Mouse (Mus musculus): ENCODE data around the gene Olfr639. TPM values are rescaled to one million over a fixed set of nuclear protein-coding genes. Genes with fewer than 3 reads are reported as not detected.
"Not testable (repeated sequence)": the region's sequence is repeated elsewhere in the genome, so short reads cannot be mapped to it uniquely, and the experiment has no call there.

The Olfr639 gene
- total RNA-seq (2021) = not detected
- long read RNA-seq, experiment 1 = 0 reads
- long read RNA-seq, experiment 2 = 0 reads

- DNase-seq = no peak
Measured at GRCm38 (mm10) chr7:104017203-104017602, at the start of gene Olfr639. Gene Olfr639, minus strand, starts transcription at chr7:104017303.

DNA sequence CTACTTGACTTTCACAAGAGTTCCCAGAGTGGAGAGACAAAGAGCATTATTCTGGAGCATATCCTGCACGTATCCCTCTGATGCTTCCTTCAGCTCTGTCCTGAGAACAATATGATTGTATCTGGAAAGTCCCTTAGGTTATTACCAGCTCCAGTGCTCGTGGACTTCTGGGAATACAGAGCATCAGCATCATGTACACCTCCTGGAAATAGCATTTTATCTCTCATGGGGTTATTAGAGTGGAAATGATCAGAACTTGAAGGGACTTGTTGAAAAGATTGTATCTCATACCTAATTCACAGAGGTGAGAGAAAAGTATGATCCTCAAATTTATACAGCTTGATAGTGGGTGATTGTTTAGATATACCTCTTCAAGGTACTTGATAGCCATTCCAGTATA is 44.2 kb upstream of the Olfr639 start, which contains the start of gene 4930516K23Rik:
TSS of gene 4930516K23Rik (minus strand) at position 101 of the 400 bp plus-strand sequence.
- DNase-seq = no peak

DNA sequence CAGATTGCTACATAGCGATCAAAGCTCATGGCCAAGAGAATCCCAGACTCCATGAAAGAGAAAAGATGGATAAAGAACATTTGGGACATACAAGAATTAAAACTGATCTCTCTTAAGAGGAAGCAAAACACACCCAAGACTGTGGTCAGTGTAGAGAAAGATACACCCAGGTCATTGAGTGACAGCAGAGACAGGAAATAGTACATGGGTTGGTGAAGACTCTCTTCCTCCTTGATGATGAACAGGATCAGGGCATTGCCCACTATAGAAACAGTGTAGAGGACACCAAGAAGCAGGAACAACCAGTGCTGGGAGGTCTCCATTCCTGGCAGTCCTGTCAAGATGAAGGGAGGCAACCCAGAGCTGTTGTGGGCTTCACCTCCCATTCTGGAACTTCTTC is 42.1 kb upstream of the Olfr639 start:
- DNase-seq = no peak

DNA sequence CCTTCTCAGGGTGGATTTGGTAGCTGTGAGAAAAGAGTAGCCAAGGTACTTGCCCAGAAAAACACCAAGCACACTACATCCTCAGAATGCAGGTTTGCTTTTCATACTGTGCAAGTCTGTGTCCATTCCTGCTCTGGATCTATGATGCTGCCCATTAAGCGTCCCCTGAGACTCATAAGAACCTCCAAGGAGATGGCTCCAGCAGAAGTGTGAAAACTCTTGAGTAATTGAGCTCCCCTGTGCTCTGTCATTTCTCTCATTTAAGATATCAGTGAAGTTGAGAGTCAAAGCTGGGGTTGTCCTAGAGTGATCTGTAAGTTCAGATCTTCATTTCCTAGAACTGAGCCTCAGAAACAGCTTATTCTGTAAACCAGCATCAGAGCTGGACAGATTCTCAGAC is 35.5 kb upstream of the Olfr639 start, which contains the start of gene Olfr642:
TSS of gene Olfr642 (minus strand) at position 101 of the 400 bp plus-strand sequence.
- no peak for DNase-seq

GRCm38 (mm10) chr7:104050745-104051144 is 33.6 kb upstream of the Olfr639 start:
- DNase-seq = no peak

GRCm38 (mm10) chr7:104035145-104035544 is 18.0 kb upstream of the Olfr639 start, which contains the start of gene Olfr641:
Gene Olfr641, plus strand, starts transcription at chr7:104035445.
- no peak for DNase-seq

DNA sequence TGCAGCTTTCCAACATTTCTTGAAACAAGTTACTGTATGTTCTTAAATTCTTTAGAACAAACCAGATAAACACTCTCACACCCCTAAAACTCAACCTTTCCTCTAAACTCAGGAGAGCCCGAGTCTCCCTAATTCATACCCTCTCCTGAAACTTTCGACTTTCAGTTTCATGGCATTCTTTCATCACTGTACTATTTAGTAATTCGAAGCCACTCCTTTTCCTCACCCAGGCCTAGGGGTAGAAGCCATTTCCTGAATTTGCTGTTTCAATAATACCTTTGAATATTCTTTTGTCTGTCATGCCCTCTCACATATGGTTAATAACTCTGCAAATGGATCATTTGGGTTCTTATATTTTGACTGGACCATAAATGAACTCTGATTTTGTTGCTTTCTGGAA is 9.9 kb upstream of the Olfr639 start:
- no peak for DNase-seq

DNA sequence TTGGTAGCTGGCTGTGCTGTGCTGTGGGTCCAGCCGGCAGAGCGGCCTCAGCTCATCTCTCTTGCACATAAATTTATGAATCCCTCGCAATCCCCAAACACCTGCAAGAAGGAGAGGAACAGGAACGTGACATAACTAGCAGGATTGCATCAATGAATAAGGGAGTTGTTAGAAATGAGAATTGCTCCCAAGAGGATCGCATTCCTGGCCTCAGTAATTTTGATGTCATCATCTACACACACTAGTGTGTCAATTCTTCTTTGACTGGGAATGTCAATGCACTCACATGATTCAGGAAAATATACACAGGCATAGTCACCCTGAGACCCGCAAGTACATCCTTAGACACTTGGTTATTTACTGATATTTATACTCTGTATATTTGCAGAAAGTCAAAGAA is 8.4 kb upstream of the Olfr639 start, which contains the start of gene Olfr640:
TSS of gene Olfr640 (minus strand) at position 101 of the 400 bp plus-strand sequence.
- no peak for DNase-seq

DNA sequence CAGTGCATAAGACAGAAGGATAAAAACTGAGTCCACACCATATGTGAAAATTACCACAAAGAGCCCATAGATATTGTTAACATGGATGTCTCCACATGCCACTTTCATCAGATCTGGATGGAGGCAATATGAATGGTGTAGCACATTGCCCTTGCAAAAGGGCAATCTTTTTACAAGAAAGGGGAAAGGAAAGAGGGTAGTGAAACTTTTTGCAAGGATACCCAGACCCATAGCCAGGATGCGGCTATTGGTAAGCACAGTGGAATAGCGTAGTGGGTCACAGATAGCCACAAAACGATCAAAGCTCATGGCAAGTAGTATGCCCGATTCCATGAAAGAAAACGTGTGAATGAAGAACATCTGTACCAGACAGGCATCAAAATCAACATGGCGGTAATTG is 4.5 kb upstream of the Olfr639 start:
- DNase-seq = no peak

- no peak for DNase-seq
Measured at GRCm38 (mm10) chr7:104018953-104019352, 1.9 kb upstream of the Olfr639 start.

GRCm38 (mm10) chr7:103999124-103999523 is 18.0 kb downstream of the Olfr639 start:
- DNase-seq = no peak

DNA sequence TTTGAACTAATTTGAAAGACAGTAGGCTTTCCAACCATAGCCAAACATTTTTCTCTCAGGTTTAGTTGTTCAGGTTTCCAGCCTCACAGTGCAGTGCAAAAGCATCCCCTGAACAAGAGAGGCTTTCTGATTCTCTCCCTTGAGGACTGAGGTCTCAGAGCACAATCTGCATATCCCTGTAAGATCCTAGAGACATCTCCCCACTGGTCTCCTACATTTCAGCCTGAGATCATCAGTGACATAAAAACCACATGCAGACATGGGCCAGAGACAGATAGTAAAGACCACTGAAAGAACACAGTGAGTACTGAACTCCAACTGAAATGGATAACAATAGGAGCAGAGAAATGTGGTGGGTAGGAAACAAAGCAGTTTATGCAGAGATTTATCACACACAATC is 18.7 kb downstream of the Olfr639 start, which contains the start of gene Olfr638:
TSS of gene Olfr638 (plus strand) at position 301 of the 400 bp plus-strand sequence.
- no peak for DNase-seq

DNA sequence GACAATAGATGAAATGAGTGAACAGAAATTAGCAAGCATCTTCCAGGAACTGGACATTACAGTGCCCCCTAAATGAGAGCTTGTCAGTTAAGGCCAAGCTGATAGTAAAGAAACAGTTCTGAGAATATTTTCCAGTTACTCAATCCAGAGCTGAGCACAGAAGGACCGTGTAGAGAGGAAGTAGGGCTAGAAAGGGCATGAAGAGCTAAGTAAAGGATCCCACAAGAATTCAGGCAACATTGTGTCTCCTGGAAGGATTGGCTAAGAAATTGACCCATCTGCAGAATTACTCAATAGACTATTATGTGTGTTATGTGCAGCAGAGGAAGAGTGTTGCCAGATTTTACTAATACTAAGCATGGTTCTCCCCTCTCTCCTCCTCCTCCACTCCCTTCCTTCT is 45.3 kb downstream of the Olfr639 start:
- no peak for DNase-seq

DNA sequence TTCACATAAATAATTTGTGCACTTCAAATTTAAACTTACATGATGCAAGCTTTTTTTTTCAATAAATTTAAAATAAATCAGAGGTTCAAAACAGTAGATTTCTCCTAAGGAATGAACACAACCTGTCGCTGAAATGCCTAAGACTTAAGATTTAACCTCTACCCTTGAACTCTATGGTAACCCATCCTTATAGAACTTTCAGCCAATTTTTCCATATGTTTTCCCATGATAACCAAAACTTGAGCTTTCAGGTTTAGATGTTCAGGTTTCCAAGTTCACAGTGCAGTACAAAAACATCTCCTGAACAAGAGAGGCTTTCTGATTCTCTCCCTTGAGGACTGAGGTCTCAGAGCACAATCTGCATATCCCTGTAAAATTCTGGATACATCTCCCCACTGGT is 46.3 kb downstream of the Olfr639 start, which contains the start of gene Olfr635:
TSS of gene Olfr635 (plus strand) at position 301 of the 400 bp plus-strand sequence.
- no peak for DNase-seq

- DNase-seq = not testable (repeated sequence)
Measured at GRCm38 (mm10) chr7:103966873-103967272, 50.2 kb downstream of the Olfr639 start.

Other genes with a start within 250 kb of the Olfr639 start
- not detected for gene Olfr69, start 245.7 kb downstream of the Olfr639 start, total RNA-seq (2021)
- not detected for gene Olfr68, start 237.6 kb downstream of the Olfr639 start, total RNA-seq (2021)
- not detected for gene Olfr67, start 225.5 kb downstream of the Olfr639 start, total RNA-seq (2021)
- gene Hbb-bt, start 203.3 kb downstream of the Olfr639 start, total RNA-seq (2021) = 100 to 1,000 TPM in 1 of 2 experiments, 10 to 100 TPM in 1; 60.5 to 281 TPM
- gene Hbb-bs, start 189.2 kb downstream of the Olfr639 start, total RNA-seq (2021) = 1,000 to 10,000 TPM in 1 of 2 experiments, 100 to 1,000 TPM in 1; 504 to 2,205 TPM
- gene Hbb-bh2, start 176.8 kb downstream of the Olfr639 start, total RNA-seq (2021) = not detected
- gene Hbb-bh1, start 174.1 kb downstream of the Olfr639 start, total RNA-seq (2021) = not detected
- gene Hbb-y, start 164.1 kb downstream of the Olfr639 start, total RNA-seq (2021) = not detected
- not detected for gene Olfr66, start 131.1 kb downstream of the Olfr639 start, total RNA-seq (2021)
- gene Olfr64, start 122.8 kb downstream of the Olfr639 start, total RNA-seq (2021) = not detected
- gene Olfr65, start 113.8 kb downstream of the Olfr639 start, total RNA-seq (2021) = not detected
- not detected for gene Olfr631, start 88.5 kb downstream of the Olfr639 start, total RNA-seq (2021)
- not detected for gene Olfr632, start 83.0 kb downstream of the Olfr639 start, total RNA-seq (2021)
- gene Olfr633, start 72.9 kb downstream of the Olfr639 start, total RNA-seq (2021) = not detected
- gene Olfr635, start 46.2 kb downstream of the Olfr639 start, total RNA-seq (2021) = not detected
- gene Olfr638, start 18.6 kb downstream of the Olfr639 start, total RNA-seq (2021) = not detected
- gene Olfr640, start 8.3 kb upstream of the Olfr639 start, total RNA-seq (2021) = not detected
- gene Olfr641, start 18.1 kb upstream of the Olfr639 start, total RNA-seq (2021) = not detected
- gene Olfr642, start 35.4 kb upstream of the Olfr639 start, total RNA-seq (2021) = not detected
- not detected for gene 4930516K23Rik, start 44.1 kb upstream of the Olfr639 start, total RNA-seq (2021)
- gene Olfr644, start 54.6 kb upstream of the Olfr639 start, total RNA-seq (2021) = not detected
- gene Olfr645, start 68.2 kb upstream of the Olfr639 start, total RNA-seq (2021) = not detected
- not detected for gene Olfr646, start 87.6 kb upstream of the Olfr639 start, total RNA-seq (2021)
- not detected for gene Ubqln5, start 112.5 kb upstream of the Olfr639 start, total RNA-seq (2021)
- not detected for gene Olfr643, start 120.1 kb upstream of the Olfr639 start, total RNA-seq (2021)
- not detected for gene Ubqln3, start 126.0 kb upstream of the Olfr639 start, total RNA-seq (2021)
- not detected for gene Ubqlnl, start 133.3 kb upstream of the Olfr639 start, total RNA-seq (2021)
- gene Olfm5, start 147.5 kb upstream of the Olfr639 start, total RNA-seq (2021) = not detected
- not detected for gene Olfr648, start 166.1 kb upstream of the Olfr639 start, total RNA-seq (2021)
- gene Olfr649, start 178.7 kb upstream of the Olfr639 start, total RNA-seq (2021) = not detected
- under 1 TPM in 1 of 2 experiments, not detected in 1; 0.11 TPM for gene Trim6, start 201.5 kb upstream of the Olfr639 start, total RNA-seq (2021)
- 1 to 10 TPM; 1.0 to 1.6 TPM for gene Trim34a, start 227.2 kb upstream of the Olfr639 start, total RNA-seq (2021)

All from gastrocnemius, postnatal 25 days (tissue).